Mouse (Mus musculus) embryo, embryonic 10 days (tissue): ENCODE data around the gene Acsbg2.

Source experiments
- DNase-seq: peaks from one replicate; pipeline ENCODE4 v3.0.0-alpha.2; 2015; ENCODE audit warnings: low spot score

The Acsbg2 gene

DNA sequence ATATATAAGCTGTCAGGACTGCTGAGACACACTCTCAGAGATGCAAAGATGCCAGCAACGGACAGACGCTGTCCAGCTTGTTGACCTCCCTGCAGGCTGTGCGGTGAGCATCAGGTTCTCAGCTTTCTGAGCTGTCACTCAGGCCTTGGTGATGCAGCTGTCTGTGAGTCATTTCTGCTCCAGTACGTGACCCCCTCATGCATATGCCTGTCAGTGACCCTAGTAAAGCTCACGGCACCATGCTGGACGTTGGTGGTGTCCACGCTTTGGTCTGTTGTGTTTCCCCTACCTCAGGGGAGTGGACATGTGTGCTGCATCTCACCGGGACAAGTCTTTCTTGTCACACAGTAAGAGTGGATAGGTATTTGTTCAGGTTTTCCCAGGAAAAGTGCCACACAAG lies 2.5 kb downstream of the Acsbg2 start:
- DNase-seq: no peak

GRCm38 (mm10) chr17:56870287-56870953 lies 3.8 kb downstream of the Acsbg2 start:
- no peak for DNase-seq

DNA sequence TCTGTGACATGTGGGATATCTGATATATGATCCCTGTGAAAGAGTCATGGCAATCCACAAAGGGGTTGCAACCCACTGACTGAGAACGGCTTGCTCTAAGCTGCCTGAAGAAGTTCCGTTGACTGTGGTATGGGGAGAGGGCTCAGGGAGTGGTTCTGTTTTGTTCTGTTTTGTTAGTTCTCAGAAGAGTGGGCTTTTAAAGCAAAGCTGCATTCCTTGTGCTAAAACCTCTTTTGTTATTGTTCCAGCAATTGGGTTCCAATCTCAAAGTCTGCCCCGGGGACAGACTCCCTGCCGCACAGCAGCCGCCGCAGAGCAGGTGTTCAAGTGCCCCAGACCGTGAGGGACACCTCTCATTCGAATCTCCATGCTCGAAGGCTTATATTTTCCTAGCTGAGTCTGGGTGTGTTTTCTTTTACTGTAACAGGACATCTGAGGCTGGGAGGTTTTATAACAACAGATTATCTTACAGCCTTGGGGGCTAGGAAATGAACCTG lies 4.7 kb downstream of the Acsbg2 start:
- DNase-seq: no peak

DNA sequence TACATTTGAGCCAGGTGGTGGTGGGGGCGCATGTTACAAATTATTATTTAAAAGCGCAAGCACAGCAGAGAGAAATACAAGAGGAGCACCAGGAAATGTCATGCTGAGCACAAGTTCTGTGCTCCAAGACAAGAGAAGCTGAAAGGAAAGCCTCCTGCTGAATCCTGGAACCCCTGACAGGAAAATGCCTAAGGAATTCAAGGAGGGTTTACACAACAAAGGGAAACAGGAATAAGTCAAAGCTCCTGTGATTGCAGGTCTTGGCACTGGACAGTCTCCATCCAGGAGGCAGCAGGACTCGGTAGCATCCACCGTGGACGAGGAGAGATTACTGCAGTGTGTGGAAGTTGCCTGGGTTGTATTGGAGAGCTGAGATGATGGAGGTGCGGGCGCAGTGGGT lies 8.2 kb downstream of the Acsbg2 start:
- no peak for DNase-seq

- DNase-seq: no peak
Measured at GRCm38 (mm10) chr17:56861197-56861596, 13.1 kb downstream of the Acsbg2 start.

DNA sequence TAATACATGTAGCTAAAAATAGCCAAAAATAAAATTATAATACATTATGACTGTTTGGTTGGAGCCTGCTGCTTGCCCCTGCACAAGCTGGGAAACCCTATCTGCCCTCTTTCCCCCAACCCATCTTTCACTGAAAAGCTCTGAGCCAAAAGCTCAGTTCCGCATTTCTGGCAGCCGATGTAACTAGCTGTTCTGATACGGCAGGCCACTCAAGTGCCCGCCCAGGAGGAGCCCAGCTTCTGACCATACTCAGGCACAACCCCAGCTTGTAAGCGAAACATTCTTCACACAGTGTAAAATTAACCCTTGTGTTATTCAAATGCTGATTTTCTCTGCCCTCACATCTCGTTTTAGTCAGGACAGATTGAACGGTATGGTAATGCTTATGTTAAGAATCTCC lies 15.3 kb downstream of the Acsbg2 start:
- no peak for DNase-seq

GRCm38 (mm10) chr17:56858216-56858615 lies 16.0 kb downstream of the Acsbg2 start:
- DNase-seq: peak; percentile 80

GRCm38 (mm10) chr17:56855421-56855820 lies 18.8 kb downstream of the Acsbg2 start:
- DNase-seq: no peak

DNA sequence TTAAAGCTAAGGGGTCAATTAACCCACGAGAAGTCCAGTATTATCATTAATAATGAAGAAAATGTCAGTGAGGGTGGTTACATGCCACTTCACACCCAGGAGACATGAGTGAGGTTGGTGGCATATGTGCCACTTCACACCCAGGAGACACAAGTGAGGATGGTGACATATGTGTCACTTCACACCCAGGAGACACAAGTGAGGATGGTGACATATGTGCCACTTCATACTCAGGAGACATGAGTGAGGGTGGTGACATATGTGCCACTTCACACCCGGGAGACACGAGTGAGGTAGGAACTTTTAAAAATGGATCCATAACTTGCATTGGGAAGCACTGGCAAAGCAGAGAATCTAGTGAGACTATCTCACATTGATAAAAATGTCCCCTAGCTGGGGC lies 23.1 kb downstream of the Acsbg2 start:
- DNase-seq: no peak

- DNase-seq: no peak
Measured at GRCm38 (mm10) chr17:56849710-56850109, 24.5 kb downstream of the Acsbg2 start.

- DNase-seq: no peak
Measured at GRCm38 (mm10) chr17:56848785-56849184, 25.5 kb downstream of the Acsbg2 start.

DNA sequence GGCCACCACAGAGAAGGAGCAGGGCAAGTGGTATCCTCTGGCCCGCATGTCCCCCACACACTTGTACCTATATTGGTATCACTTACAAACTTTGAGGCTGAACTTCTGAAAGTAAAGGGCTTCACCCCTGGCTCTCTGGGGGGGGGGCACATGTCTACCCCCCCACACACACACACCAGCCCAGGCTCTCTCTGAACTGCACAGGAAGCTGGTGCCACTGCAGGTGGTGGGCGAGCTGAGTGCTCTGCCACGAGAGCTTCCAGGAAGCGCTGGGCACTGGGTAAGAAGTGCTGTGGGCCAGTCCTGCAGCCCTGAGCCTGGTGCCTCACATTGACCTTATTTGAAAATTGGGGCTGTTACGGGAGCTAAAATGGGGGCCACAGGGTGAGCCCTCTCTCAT lies 30.6 kb downstream of the Acsbg2 start:
- no peak for DNase-seq

- DNase-seq: no peak
Measured at GRCm38 (mm10) chr17:56842173-56842572, 32.1 kb downstream of the Acsbg2 start.

GRCm38 (mm10) chr17:56840524-56840923 lies 33.7 kb downstream of the Acsbg2 start:
- no peak for DNase-seq

DNA sequence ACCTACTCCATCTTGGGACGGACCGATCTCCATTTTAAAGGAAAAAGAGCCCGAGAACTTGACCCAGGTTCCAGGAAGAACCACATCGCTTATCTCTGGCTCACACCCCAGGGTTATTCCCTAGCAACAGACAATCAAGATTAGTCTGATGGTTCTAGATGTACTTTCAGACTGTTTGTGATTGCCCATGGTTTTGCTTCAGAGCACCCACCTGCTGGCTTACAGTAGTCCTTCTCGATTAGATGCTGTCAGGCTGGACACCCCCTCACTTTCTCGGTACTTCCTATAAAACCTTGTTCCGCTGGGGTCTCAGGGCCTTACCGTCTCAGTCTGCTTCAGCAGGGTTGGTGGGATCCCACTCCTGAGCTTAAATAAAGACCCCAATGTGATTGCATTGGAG lies 37.9 kb downstream of the Acsbg2 start:
- no peak for DNase-seq

DNA sequence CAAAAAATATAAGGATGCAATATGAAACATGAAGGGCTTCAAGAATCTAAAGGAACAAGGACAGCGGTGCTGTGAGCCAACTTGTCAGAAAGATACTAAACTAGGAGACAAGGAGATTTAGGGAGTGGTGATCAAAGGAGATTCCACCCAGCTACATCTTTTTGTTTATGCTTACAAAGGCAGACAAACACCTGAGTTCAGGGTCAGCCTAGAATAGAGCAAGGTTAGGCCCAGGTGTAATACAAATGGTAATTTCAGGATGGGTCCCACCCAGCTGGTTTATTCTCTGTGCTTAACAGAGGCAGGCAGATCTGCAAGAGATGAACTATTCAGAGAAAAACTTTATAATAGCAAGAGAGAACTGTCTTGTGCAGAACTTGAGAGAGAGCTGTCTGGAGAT lies 40.9 kb downstream of the Acsbg2 start:
- DNase-seq: no peak

DNA sequence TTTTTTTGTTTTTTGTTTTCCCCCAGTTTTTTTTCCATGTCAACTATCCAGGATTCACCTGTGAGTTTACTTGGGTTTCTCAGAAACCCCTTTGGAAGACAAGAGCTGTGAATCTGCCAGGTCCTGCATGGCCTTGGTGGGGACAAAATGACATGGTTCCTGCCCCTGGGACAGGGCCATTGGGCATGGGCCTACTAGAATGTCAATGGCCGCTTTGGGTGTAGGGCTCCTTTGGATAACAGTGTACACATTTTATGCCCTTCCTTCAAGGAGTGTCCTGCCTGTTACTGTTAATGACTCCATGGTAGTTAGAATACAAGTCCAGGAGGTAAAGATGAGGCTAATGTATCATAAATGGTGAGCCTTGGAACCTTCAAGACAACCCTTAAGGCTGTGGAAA lies 41.3 kb downstream of the Acsbg2 start:
- DNase-seq: no peak

DNA sequence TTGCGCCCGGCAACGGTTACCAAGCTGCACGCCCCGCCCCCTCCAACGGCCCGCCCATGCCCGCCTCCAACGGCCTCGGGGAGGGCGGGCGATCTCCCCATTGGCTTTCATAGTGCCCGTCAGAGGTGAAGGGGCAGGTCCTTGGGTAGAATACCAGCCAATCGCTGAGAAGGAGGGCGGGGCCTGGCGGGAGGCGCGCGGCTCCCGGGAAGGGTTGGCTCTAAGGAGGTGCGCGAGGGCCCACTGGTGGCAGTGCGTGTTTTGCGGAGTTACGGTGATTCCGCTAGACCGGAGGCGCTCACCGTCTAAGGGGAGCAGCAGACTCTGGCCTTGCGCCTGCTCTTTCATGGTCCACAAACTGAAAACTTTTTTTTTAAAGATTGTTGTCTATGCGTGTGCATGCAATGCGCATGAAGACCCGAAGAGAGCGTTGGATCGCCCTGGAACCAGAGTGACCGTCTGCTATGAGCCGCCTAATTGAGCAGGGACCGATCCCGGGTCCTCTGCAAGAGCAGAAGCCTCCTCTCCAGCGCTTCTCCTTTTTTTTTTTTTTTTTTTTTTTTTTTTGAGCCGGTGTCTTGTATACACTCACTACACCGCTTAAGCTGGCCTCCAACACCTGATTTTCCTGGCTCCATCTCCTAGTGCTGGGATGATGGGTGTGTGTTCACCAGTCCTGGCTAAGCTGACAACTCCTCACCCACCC lies 43.0 kb downstream of the Acsbg2 start:
- peak; percentile 98 for DNase-seq

DNA sequence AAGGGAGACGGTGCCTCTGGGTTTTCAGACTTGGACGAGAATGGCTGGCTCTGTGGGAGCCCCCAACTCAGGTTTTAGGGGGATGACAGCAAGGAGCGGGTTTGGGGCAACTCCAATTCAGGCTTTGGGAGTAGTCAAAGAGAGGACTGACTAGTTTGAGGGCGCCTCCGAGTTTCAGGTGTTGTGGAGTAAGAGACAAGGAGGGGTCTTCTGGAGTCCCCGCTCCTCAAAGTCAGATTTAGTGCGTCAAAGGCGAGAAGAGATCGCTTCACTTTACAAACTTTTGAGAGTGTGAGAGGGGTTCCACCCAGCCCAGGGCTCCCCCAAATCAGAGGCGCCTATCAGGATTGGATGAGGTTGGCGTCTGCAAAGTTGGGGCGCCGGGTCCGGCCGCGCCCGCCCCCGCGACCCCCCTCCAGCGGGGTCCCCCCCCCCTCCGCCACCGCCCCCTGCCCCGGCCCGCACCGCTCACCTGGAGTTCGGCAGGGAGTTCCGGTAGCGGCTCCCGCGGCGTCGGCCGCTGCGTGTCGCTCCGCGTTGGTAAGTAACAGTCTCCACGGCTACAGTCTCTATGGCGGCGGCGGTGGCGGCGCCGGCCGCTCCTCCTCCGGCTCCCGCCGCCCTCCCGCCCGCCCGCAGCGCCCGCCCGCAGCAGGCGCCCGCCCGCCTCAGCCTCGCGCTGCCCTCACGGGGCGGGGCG lies 43.7 kb downstream of the Acsbg2 start, which contains the start of gene Rfx2:
Rfx2 (minus strand) TSS at position 603 of the 700 bp plus-strand sequence.
- DNase-seq: no peak

GRCm38 (mm10) chr17:56829795-56830194 lies 44.5 kb downstream of the Acsbg2 start:
- peak; percentile 51 for DNase-seq

DNA sequence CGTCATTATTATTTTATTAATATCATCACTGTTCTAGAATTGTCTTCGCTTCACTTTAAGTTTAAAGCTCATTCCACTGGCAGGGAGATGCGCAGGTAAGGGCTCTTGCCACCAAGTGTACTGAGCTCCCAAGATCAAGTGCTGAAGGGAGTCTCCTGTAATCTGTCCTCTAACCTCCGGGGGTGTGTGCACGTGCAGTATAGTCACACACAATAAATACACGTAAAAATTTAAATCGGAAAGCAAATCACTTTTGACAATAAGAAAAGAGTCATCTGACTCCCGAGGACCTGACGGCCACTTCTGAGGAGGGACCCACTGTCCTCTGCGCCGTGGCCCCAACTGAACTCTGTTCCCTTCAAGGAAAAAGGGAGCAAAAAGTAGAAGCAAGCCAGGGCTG lies 45.1 kb downstream of the Acsbg2 start:
- no peak for DNase-seq

DNA sequence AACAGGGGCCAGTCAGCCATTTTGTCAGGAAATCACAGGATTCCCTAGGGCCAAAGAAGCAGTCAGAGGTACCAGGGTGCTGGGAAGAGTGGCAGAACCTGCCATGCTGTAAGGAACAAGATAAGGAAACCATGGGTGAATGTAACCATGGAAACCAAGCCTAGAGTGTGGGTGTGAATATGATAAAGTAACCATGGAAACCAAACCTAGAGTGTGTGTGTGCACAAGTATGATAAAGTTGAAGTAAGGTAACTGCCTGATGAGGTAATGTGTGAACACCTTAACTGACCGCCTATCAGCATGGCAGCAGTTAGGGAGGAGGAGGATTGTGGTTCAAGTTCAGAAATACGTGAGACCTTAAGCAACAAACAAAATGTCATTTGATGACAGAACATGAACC lies 47.5 kb downstream of the Acsbg2 start:
- no peak for DNase-seq

DNA sequence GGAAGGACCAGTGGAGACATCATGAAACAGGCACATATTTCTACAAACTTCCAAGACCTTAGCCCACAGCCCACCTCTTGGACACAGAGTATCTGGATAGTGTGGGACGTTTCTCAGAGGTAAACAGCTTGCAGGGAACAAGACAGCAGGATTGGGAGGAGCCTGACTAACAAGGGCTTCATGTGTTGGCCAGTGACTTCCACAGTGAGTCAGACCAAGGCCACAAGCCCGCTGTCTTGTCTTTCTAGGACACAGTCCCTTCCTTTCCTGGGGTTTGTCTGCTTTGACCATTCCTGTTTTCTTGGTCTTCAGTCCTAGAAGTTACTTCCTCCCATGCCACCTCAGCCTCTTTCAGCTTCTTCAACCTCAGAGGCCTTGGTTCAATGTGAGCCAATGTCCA lies 50.9 kb downstream of the Acsbg2 start:
- DNase-seq: no peak
